Mouse (Mus musculus) forebrain, embryonic 10.5 days (tissue): ENCODE measurements around the gene Sh3bgrl3. TPM values are rescaled to one million over a fixed set of nuclear protein-coding genes. Genes with fewer than 3 reads are reported as not detected.

Source experiments
- DNase-seq: peaks from one replicate; pipeline ENCODE4 v3.0.0-alpha.2; 2017; ENCODE audit warnings: low spot score; ENCODE audit errors: extremely low spot score
- H3K27ac ChIP-seq: fragments of 300-500 bp; sonication (generic); 2 replicates; pipeline ENCODE4 v1.5.1; 2016; ENCODE audit warnings: mild to moderate bottlenecking
- H3K27me3 ChIP-seq: fragments of 300-500 bp; sonication (generic); 2 replicates; pipeline ENCODE4 v1.6.1; 2016; ENCODE audit warnings: mild to moderate bottlenecking; ENCODE audit not compliant: poor library complexity, severe bottlenecking
- H3K36me3 ChIP-seq: fragments of 300-500 bp; sonication (generic); replicated peaks from 2 replicates; pipeline ENCODE4 v1.6.1; 2016; ENCODE audit warnings: mild to moderate bottlenecking, moderate library complexity
- H3K4me1 ChIP-seq: fragments of 300-500 bp; sonication (generic); 2 replicates; pipeline ENCODE4 v1.6.1; 2016
- H3K4me3 ChIP-seq: fragments of 300-500 bp; sonication (generic); 2 replicates; pipeline ENCODE4 v1.5.1; 2016; ENCODE audit warnings: mild to moderate bottlenecking, moderate library complexity
- H3K9me3 ChIP-seq: fragments of 300-500 bp; sonication (generic); 2 replicates; pipeline ENCODE4 v1.6.1; 2016; ENCODE audit warnings: mild to moderate bottlenecking, moderate library complexity
- WGBS: fragments of 180-500 bp; shearing (Covaris S2); methylation state at CpG from one replicate; pipeline ENCODE4 v1.1.7; 2016; 5-methylcytosine and 5-hydroxymethylcytosine counted together
- polyA plus RNA-seq: library from polyadenylated mRNA; unstranded; fragments of >200 nt; fragmentation: Nextera tagmentation; extraction: Ambion mirVana; gene quantifications from 2 replicates; pipeline ENCODE4 v1.2.1, GENCODE M21; 2016

Sh3bgrl3 gene
- polyA plus RNA-seq, 1 experiment from 2014 or later = 270 TPM

DNA sequence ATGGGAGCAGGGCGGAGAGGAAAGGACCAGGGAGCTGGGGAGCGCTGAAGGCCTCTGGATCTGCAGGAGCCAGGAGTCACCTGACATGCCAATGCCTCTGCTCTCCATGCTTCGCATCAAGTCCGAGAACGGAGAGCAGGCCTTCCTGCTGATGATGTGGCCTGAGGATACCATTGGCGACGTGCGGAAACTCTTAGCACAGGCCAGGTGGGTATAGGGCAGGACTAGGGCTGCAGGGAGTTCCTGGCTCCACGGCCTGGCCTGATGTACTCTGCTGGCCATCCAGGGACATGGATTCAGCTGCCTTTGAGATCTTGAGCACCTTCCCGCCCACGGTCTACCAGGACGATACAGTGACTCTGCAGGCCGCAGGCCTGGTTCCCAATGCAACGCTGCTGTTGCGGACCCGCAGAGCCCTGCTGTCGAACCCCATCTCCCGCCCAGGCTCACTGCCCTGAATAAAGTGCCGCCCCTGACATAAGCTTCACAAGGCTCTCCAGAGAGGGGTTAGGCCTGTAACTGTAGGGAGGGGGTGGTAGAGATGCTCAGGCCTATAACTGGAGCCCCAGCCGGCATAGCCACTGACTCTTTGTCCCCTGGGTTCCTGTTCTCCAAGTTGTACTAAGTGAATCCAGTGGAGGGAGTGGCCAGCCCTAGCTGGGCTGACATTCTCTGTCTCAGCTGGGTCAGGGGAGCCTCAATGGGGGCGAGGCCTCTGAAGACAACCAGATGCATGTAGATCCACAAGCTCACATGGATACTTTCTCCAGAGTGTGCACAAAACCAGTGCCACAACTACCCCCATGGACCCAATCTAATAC, 2.1 kb downstream of the Sh3bgrl3 start:
- 89% methylated on average over 21 of the region's 21 CpGs for WGBS
- Histone ChIP-seq H3K9me3 (no peaks in the 10 kb centered on the region), H3K27me3 (no peaks in the 10 kb centered on the region), H3K4me3 (peak overlapping the region; percentile 91; the same call in 1 of the 2 replicates), H3K4me1 (peaks cover 53% of the 10 kb centered on the region), H3K27ac (no peak overlapping the region), H3K36me3 (peaks cover 19% of the 10 kb centered on the region)
- DNase-seq = no peak

DNA sequence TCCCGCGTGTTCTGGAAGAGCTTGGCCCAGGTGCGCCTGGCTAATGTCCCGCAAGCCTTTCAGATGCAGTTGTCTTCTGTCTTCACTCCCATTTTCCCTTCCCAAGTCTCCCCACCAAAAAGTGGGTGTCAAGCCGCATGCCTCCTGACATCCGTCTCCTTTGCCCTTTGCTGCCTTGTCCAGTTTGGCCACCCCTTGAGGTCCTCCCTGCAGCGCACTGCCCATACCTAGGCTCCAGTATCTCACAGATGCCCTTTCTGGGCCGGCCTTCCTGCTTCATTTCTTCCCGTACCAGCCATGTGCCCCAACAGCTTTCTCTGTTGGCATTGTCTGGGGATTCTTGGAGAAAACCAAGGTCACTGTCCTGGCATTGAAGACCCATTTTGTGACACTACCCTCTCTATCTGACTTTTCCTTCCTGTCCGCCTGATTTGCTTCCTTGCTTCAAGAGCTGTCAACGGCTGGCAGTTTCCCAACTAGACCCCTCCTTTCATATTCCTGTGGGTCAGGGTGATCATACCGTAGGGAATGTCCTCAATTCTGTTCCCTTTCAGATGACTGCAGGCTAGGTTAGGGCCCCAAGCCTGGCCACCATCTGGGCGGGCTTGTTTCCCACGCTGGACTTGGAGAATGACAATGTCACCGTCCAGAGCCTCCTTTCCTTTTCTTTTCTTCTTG, 3.1 kb downstream of the Sh3bgrl3 start:
- Histone ChIP-seq H3K27me3 (no peaks in the 10 kb centered on the region), H3K4me1 (peaks cover 56% of the 10 kb centered on the region), H3K4me3 (no peak overlapping the region), H3K36me3 (peaks cover 9% of the 10 kb centered on the region), H3K27ac (no peak overlapping the region), H3K9me3 (no peaks in the 10 kb centered on the region)
- DNase-seq = no peak
- WGBS = 88% methylated on average over 15 of the region's 15 CpGs

DNA sequence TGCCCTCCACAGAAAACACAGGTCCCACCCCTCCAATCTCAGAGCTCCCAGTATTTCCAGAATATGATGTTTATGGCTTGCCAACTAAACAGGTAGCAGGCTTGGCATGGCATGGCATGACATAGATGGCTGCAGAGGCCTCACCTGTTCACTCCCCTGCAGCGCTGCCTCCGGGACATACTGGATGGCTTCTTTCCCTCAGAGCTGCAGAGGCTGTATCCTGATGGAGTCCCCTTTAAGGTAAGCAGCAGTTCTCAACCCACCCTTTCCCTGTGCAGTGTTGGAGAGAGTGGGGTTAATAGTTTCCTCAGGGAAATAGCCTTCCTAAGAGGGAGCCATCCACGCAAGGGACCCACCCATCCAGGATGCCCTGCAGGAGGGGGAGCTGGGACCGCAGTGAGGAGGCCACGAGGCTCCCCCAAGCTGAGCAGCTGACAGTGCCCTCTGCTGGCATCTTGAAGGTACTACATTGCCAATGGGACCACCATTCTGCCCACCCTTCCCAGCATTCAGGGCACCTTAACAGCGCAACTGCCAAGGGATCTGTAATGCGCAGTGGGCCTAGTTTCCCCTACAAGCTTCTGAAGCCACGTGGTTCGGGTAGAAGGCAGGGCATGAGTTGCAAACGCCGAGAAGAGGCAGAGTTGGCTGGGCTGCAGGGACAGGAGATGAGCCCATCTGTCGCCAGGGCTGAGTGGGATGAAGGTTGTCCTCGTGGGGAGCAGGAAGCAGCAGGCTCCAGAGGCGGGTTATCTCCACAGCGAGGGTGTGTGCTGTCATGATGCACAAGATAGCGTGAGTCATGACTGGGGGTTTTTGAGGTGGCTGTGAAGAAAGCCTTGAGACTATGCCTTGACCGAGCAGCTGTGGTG, 4.7 kb downstream of the Sh3bgrl3 start:
- H3K4me3 ChIP-seq = no peak overlapping the region
- 0 out of 2 replicates have a peak overlapping the region, but pooled peaks have one; percentile 15 for H3K27ac ChIP-seq
- no peaks in the 10 kb centered on the region for H3K9me3 ChIP-seq
- 30% methylated on average over 17 of the region's 17 CpGs for WGBS
- DNase-seq = peak; percentile 63
- H3K36me3 ChIP-seq = 0 out of 2 replicates have a peak, but pooled peaks cover 4% of the 10 kb centered on the region
- H3K4me1 ChIP-seq = peaks cover 61% of the 10 kb centered on the region
- H3K27me3 ChIP-seq = no peaks in the 10 kb centered on the region

DNA sequence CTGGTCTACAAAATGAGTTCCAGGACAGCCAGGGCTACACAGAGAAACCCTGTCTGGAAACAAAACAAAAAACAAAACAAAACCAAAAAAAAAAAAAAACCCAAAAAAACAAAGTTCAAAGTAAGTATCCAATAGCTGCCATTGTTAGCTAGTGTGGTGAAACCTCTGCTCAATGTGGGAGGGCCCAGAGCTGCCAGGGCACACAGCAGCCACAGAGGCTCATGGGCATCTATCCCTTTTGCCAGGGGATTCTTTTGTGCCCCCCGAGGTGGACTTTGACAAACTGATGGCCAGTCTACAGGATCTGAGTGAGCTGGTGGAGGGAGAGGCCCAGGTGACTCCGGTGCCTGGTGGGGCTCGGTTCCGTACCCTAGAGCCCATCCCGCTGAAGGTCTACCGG, 5.4 kb downstream of the Sh3bgrl3 start:
- DNase-seq = no peak
- Histone ChIP-seq H3K36me3 (0 out of 2 replicates have a peak, but pooled peaks cover 4% of the 10 kb centered on the region), H3K9me3 (no peaks in the 10 kb centered on the region), H3K4me1 (peaks cover 60% of the 10 kb centered on the region), H3K4me3 (no peak overlapping the region), H3K27me3 (no peaks in the 10 kb centered on the region), H3K27ac (no peak overlapping the region)
- WGBS = 90% methylated on average over 6 of the region's 6 CpGs

DNA sequence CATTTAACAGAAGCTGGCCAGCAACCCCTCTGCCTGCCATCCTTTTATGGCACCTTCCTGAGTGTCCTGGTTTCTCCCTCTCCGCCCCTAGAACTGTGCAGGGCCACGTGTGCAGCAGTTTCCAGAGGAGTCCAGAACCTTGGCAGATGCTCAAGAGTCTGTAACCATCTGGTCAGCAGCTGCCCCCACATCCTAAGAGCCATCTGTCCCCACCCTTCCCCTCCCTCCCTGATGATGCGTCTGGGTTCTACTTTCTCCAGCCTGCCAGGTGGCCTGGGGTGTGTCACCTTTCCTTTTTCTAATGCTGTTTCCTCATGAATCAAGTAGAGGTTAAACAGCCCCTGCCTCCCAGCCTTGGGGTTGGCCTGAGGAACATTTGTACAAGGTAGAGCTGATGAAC, 6.3 kb downstream of the Sh3bgrl3 start:
- no peaks in the 10 kb centered on the region for H3K27me3 ChIP-seq
- 0 out of 2 replicates have a peak, but pooled peaks cover 4% of the 10 kb centered on the region for H3K36me3 ChIP-seq
- 73% methylated on average over 3 of the region's 3 CpGs for WGBS
- H3K9me3 ChIP-seq = no peaks in the 10 kb centered on the region
- DNase-seq = no peak
- no peak overlapping the region for H3K4me3 ChIP-seq
- no peak overlapping the region for H3K27ac ChIP-seq
- H3K4me1 ChIP-seq = peaks cover 55% of the 10 kb centered on the region

DNA sequence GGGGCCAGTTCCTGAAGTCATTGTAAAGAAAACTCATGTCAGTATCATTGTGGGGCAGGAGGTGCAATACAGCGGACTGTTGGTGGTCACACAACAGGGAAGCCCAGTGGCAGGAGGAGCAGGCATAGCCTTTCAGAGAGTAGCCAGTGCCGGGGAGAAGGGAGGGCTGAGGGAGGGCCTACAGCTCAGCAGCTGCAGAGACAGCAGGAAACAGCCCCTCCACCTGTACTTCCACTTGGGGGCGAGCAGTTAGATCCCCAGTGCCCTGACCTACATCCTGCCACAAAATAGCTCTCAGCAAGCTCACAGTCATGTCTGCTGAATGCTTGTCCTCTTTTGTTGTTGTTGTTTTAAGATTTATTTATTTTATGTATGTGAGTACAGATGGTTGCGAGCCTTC, 7.0 kb downstream of the Sh3bgrl3 start:
- peaks cover 48% of the 10 kb centered on the region for H3K4me1 ChIP-seq
- peak overlapping the region; percentile 48; the same call in 1 of the 2 replicates for H3K27ac ChIP-seq
- H3K9me3 ChIP-seq = no peaks in the 10 kb centered on the region
- no peak for DNase-seq
- H3K4me3 ChIP-seq = no peak overlapping the region
- H3K27me3 ChIP-seq = no peaks in the 10 kb centered on the region
- WGBS = 62% methylated on average over 4 of the region's 4 CpGs
- 0 out of 2 replicates have a peak, but pooled peaks cover 4% of the 10 kb centered on the region for H3K36me3 ChIP-seq

DNA sequence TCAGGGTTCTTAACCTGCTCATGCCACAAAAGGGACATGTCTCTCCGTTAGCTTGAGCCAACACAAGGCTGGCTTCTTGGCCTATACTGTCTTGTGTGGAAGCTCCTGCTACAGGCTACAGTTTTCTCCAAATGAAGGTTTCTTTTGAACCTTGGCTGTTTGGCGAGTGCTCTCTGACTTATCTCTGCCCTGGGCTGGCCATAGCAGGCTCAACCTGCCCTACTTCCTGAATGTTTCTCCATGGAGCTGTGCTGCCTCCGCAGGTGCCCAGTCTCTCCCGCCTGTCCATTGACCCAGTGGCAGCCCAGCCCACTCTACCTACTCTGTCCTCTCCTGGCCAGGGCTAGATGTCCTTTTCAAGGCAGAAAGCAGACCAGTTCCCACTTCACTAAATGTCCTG, 7.7 kb downstream of the Sh3bgrl3 start:
- no peaks in the 10 kb centered on the region for H3K36me3 ChIP-seq
- 82% methylated on average over 4 of the region's 4 CpGs for WGBS
- no peak overlapping the region for H3K27ac ChIP-seq
- H3K4me1 ChIP-seq = peaks cover 49% of the 10 kb centered on the region
- DNase-seq = no peak
- H3K4me3 ChIP-seq = no peak overlapping the region
- no peaks in the 10 kb centered on the region for H3K9me3 ChIP-seq
- H3K27me3 ChIP-seq = no peaks in the 10 kb centered on the region

DNA sequence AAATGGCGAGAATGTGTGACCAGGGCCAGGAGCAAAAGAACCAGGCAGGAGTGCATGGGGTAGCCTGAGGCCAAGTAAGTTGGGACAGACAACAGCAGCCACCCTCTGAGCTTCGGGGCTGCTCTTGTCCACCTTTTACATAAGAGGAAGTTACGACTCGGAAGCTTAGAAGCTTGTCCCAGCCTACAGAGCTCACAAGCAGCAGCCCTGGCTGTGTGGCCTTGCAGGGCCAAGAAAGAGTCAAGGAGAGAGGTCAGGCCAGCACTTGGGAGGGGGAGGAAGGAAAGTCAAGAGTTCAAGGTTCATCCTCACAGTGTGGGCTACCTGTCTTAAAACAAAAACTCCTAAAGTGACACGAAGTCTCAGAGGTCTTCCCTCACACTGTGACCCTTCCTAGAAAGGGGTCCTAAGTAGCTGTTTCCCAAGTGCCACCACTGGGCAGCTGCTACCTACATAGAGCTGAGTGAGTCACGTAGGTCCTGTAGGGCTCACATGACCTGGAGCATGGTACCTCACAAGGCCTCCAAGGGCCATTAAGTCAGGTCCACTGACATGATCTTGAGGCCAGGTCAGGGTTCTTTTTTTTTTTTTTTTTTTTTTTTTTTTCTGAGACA, 8.3 kb downstream of the Sh3bgrl3 start:
- H3K27ac ChIP-seq = no peak overlapping the region
- no peak overlapping the region for H3K4me3 ChIP-seq
- H3K36me3 ChIP-seq = no peaks in the 10 kb centered on the region
- H3K27me3 ChIP-seq = no peaks in the 10 kb centered on the region
- 83% methylated on average over 6 of the region's 6 CpGs for WGBS
- H3K4me1 ChIP-seq = peaks cover 55% of the 10 kb centered on the region
- no peak for DNase-seq
- H3K9me3 ChIP-seq = no peaks in the 10 kb centered on the region

DNA sequence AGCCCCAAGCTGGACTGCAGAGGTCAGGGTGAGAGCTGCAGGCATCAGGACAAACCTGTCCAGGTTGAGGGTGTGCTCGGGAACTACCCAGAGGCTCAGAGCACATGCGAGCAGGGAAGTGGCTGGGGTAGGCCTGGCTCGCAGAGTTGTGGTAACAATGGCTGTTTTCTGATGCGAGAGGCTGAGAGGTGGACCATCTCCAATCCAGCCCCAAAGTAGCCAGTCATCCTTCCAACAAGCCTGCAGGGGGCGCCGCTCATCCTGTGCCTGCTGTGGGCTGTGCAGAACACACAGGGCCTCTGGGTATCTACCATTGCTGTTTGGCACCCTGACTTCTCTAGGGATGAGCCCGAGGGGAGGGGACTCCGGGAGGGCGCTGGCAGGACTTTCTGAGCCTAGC, 8.9 kb downstream of the Sh3bgrl3 start:
- WGBS = 65% methylated on average over 9 of the region's 9 CpGs
- Histone ChIP-seq H3K36me3 (no peaks in the 10 kb centered on the region), H3K9me3 (no peaks in the 10 kb centered on the region), H3K27me3 (no peaks in the 10 kb centered on the region), H3K4me1 (peaks cover 52% of the 10 kb centered on the region), H3K4me3 (no peak overlapping the region), H3K27ac (peak overlapping the region; percentile 51; the same call in 1 of the 2 replicates)
- DNase-seq = no peak

DNA sequence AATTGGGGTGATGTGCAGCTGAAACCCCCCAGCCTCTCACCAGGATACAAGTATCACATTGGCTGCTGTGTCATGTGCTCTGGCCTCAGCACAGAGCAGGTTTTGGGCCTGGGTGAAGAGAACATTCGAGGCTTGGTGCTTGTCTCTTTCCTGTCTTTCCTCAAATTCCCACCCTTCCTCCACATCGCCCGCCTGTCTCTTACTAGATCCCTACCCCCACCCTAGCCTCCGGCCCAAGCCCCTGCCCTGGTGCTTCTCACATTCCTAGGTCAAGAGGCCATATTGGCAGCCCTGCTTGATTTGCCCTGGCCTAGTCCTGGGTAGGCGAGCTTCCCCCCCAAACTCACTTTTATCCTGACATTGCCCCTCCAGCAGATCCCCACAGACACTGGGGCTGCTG, 9.5 kb downstream of the Sh3bgrl3 start:
- Histone ChIP-seq H3K9me3 (no peaks in the 10 kb centered on the region), H3K27me3 (no peaks in the 10 kb centered on the region), H3K4me1 (peaks cover 47% of the 10 kb centered on the region), H3K27ac (peak overlapping the region; percentile 51; the same call in 1 of the 2 replicates), H3K4me3 (no peak overlapping the region), H3K36me3 (no peaks in the 10 kb centered on the region)
- WGBS = 74% methylated on average over 5 of the region's 5 CpGs
- no peak for DNase-seq

DNA sequence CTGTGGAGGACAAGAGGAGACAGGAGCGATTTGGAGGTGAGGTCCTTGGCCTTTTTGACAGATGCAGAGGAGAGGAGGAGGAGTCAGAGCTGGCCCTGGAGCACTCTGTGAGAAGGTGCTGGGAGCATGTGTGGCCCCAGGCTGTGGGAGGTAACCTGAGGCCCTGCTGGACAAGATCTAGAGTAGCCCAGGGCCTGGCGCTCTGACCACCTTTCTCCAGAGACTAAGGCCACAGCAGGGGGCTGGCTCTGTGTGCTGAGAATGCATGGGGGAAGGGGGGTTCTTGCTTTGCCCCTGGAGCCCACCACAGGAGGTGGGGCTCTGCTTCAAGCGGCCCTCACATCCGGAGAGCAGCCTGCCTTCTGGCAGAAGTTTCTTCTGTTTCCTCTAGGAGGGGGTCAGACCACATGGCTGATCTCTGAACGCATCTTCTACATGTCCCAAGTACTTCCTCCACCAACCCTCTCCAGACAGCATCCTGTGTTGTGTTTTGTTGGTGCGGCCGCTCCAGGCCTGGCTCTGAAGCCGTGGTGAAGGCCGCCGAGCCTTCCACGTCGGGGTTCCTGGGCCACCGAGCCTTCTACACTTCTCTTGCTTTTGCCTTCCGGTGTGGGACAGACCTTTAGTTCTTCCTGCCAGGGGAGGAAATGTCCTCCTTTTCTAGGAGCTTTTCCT, 10.3 kb downstream of the Sh3bgrl3 start:
- no peaks in the 10 kb centered on the region for H3K27me3 ChIP-seq
- no peak overlapping the region for H3K4me3 ChIP-seq
- no peaks in the 10 kb centered on the region for H3K9me3 ChIP-seq
- no peaks in the 10 kb centered on the region for H3K36me3 ChIP-seq
- peak overlapping the region; percentile 58 for H3K27ac ChIP-seq
- DNase-seq = no peak
- 83% methylated on average over 14 of the region's 14 CpGs for WGBS
- H3K4me1 ChIP-seq = peaks cover 50% of the 10 kb centered on the region

DNA sequence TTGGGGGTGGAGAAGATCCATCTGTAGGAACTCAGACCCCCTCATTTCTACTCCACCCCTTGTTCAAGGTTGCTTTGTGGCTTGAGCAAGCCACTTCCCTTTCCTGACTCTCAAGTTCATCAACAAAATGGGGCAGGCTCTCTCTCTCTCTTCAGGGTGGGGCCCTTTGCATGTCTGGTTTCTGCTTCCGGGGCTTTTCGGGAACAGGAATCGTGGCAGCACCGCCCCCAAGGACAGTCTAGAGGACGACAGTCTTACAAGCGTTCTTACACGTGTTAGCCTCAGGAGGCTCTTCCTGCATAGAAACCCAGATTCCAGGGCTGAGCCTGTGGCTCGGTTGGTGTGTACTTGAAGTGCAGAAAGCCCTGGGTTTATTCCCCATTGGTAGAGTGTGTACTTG, 11.6 kb downstream of the Sh3bgrl3 start:
- no peak for DNase-seq
- H3K4me1 ChIP-seq = peaks cover 59% of the 10 kb centered on the region
- no peaks in the 10 kb centered on the region for H3K36me3 ChIP-seq
- no peaks in the 10 kb centered on the region for H3K27me3 ChIP-seq
- H3K4me3 ChIP-seq = no peak overlapping the region
- no peaks in the 10 kb centered on the region for H3K9me3 ChIP-seq
- H3K27ac ChIP-seq = no peak overlapping the region
- 92% methylated on average over 8 of the region's 8 CpGs for WGBS
